Mouse (Mus musculus) cerebellum, adult 11-12 months (tissue): ENCODE data around the gene 4933417A18Rik.
"Not testable (repeated sequence)": the region's sequence is repeated elsewhere in the genome, so short reads cannot be mapped to it uniquely, and the experiment has no call there.

ENCODE experiments used
- DNase-seq: peaks from one replicate; pipeline ENCODE4 v3.0.0; 2022

The 4933417A18Rik gene

DNA sequence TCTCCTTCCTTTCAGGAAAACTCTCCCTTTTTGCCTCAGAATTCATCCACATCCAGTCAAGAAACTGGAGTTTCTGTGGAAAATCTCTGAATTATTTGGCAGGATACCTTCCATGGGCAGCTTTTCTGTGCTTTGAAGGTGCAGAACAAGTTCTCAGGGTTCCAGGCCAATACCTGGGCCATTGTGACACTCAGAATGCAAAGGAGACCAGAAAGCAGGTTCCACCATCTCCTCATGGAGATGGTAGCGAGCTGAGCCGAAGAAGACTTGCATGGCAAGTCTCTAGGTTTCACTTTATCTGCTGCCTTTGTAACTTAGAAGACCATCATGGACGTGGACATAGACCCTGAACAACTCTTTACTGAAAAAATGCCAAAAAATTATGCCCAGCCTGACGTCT lies at the start of gene 4933417A18Rik, which contains the start of gene Fam217a:
4933417A18Rik (plus strand) TSS at position 200 of the 400 bp plus-strand sequence.
Fam217a (minus strand) TSS at position 101 of the 400 bp plus-strand sequence.
- DNase-seq, result no peak

DNA sequence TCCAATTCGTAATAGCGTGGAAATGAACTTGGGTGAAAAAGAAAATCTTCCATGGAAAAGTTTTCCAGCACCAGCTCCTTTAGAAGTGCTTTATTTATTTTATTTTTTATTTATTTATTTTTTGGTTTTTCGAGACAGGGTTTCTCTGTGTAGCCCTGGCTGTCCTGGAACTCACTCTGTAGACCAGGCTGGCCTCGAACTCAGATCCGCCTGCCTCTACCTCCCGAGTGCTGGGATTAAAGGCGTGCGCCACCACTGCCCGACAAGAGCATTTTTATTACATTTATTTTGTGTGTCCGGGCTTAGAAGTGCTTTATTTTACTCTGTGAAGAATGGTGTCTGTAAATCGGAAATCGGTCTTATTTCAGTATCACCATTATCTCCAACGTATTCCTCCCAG lies 49.5 kb upstream of the 4933417A18Rik start:
- peak; percentile 64 for DNase-seq

DNA sequence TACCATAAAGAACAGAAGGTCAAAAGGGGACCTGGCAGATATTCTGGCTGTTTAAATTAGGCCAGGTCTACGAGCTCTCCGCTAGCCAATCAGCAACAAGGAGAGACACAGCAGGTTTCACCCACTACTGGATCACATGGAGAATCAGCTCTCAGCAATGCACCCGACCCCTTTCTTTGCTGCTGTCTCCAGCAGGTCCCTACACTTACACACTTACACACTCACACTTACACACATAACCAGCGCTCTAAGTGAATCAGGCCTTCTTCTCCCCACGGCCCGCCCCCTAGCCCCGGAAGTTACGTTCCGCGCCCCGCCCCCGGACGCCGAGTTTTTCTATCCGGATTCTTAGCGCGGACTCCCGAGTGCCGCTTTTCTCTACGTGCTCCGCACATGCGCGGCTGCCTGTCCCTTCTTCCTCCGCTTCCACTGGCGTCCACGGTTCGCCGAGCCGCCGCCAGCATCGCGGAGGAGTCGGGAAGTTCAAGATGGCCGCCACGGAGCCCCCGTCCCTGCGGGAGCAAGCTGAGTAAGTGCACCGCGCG lies 49.0 kb upstream of the 4933417A18Rik start, which contains the start of gene Prpf4b:
Prpf4b (plus strand) TSS at position 137 of the 545 bp plus-strand sequence.
- peak; percentile 92 for DNase-seq

DNA sequence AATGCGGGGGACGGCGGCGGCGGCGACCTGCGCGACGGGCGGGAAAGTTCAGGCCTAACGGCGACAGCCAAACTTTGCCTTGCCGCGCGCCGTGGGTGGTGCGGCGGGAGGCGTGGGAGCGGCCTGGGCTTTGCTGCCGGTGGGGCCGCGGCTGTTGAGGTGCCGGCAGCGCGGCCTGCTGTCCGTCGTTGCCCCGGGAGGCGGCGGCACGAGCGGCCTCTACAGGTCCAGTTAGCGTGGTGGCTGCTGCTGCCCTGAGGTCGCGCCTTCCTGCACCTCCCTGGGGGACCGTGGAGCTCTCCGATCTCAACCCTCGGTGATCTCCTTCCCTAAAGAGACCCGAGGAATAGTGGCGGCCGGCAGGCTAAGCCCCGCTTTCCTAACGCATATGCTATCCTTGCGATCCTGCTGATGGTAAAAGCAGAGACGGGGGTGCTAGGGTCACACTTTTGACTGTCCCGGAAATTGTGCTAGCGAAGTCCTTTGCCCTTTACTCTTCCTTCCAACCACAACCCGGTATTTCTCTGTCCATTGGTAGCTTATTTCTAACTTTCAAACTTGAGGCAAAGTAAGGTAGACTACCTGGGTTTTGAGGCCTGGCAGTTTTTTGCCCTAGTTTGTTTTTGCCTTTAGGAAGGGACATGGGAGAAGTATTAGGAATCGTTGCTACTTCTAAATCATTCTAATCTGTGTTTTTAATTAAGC lies 48.3 kb upstream of the 4933417A18Rik start:
- DNase-seq, result no peak

DNA sequence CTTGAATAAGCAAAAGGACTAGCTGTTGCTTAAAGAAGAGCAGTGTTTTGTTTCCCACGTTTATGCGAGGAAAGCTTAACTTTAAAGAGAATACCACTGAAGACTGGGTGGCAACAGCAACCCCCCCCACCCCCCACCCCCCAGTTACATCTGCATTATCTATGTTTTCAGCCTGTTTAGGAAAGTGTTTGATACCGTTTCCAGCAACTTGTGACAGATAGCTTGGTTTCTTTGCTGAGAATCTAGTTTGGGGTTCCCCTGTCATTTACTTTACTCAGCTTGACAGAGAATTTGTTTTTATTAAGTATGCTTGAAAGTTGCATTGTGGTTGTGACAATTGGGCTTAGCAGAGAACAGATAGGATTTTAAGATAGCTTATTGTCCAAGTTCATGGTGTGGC lies 47.7 kb upstream of the 4933417A18Rik start:
- DNase-seq, result no peak

DNA sequence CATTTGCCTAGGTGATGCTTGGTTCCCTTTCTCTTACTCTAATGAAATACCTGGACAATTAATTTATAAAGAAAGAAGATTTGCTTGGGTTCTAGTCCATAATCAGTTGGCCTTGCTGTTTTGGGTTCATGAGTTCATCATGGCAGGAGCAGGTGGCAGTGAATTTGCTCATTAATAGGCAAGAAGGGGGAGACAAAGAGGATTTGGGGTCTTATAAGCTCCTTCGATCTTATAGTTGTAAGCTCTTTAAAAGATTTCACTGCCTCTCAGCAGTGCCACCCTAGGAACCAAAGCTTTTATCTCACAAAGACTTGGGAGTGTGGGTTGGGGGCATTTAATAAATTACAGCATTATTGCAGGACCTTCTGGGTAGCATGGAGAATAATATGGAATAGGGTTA lies 31.3 kb upstream of the 4933417A18Rik start:
- no peak for DNase-seq

DNA sequence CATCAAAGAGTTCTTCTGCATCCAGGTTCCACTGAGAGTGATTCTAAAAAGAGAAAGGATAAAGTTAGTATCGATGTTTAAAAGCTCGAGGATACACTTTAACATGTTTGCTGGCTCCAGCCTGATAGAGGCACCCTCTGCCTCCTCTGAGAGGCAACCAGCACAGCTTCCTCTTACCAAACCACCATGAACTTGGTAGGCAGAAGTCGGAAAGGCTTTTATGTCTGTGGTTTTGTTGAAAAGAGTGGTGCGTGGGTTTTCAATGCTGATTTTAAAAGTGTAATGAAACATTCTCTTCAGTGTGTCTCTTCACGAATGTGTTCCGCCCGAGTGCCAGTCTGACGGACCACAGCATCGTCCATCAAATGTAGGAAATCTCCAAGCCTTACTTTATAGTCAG lies 9.6 kb upstream of the 4933417A18Rik start:
- no peak for DNase-seq

DNA sequence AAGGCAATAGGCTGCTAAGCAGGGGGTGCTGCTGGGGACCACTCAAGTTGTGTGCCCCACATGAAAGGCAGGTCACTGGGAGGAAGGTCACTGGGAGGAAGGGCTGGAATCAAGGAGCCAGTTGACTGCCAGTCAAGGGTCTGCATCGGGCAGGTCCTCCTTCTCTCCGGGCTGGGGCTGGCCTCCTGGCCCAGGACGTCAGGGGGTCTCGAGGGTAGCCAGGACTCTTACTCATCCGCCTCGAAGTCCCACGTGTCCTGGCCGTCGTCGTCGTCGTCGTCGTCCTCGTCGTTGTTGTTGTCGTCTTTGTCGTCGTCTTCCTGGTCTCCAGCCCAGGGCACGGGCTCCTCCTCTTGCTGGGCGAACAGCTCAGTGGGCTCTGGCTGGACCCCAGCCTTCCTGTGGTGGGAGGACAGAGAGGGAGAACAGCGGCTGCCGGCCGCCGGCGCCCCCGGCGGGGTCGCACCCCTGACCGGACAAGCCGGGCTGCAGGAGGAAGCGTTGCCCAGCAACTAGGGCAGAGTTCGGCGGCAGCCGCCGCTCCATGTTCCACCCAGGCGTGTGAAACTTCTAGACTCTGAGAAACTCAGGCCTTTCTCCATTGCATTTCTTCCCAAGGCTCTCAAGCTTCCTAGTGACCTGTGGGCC lies 7.6 kb upstream of the 4933417A18Rik start:
- DNase-seq, result no peak

DNA sequence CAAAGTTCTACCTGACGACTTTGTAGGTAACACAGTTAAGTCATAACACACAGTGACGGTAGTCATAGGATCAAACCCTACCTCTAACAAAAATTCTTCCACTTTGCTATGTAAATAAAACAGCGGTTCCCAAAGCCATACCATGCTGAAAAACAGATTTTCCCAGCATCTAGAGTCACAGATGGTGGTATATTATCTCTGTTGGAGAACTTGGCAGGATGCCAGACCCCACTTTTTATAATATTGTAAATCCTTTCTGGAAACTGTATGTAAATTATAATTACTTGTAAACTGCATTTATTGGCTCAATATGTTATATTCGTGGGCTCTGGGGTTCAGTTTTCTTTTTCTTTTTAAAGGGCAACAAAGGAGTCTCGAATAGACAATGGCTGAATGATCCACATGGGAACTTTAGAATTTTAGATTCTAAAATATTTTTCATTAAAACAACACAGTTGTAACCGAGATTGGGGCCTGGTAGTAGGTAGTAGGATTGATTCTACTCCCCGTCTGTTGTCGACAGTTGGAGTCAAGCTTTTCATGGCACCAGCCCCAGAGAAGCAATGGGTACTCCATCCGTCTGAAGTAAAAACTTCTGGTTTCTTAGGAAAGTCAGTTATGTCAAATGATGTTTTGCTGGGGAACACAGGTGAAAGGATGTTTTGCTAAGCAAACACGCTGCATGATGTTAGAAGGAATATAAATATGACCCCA lies 10.9 kb downstream of the 4933417A18Rik start:
- no peak for DNase-seq

DNA sequence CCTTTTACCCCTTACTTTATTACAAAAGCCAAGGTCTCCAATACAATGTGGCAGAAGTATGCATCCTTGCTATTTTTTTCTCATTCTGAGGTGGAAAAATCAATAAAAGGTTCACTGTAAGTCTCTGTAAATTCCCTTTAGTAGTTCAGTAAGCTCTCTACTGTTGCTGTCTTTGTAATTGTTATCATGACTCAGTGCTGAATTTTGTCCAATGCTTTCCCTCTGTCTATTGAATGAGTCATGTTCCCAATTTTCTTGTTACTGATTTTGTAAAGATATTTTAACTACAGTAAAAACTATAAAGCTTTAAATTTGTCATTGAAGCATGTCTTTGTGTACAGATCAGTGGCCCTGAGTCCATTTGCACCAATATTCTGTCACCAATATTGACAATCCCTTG lies 18.2 kb downstream of the 4933417A18Rik start:
- no peak for DNase-seq

DNA sequence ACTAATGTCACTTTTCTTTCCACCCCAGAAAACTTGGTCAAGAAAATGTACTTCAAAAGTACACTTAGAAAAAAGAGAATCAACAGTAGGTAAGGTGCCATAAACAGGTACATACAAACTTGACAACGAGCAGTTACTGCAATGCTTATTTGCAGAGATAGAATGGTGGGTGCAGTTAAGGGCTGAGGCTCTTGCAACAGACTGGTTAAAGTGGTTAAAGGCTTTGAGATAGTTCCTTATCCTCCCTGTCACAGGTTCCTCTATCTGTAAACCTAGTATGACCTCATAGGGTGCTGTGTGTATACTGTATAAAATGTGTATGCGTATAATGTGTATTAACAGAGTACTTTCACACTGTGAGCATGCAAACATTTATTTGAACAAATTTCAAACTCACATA lies 27.2 kb downstream of the 4933417A18Rik start:
- DNase-seq, result not testable (repeated sequence)

DNA sequence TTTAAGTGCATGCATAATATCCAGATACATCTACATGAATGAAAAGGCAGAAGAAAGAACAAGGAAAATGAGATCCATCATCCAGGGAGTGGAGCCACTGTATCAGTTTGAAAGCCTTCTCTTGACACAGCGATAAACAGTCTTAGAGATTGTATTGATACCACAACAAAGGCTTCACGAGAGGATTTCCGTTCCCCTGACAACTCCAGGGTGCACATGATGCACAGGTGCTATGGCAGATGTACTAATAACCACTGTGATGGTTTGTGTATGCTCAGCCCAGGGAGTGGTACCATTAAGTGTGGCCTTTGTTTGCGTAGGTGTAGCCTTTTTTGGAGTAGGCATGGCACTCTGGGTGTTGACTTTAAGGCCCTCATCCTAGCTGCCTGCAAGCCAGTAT lies 32.7 kb downstream of the 4933417A18Rik start:
- no peak for DNase-seq

DNA sequence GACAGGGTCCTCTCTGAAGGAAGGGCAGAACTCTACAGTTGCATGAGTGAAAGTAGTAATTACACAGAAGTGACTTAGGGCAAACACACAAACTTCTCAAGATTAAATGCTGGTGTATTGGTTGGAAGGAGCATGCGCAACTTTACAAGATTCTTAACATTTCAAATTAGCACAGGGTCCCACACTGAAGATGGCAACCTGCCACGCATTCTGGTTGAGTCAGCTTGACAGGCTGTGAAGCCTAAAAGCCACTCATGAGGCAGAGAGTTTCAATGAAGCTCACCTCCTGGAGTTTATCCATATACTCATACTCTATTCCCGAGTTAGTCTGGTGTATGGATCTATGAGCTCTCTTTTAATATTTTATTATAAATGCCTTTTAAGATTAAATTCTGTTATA lies 33.9 kb downstream of the 4933417A18Rik start:
- DNase-seq, result not testable (repeated sequence)

DNA sequence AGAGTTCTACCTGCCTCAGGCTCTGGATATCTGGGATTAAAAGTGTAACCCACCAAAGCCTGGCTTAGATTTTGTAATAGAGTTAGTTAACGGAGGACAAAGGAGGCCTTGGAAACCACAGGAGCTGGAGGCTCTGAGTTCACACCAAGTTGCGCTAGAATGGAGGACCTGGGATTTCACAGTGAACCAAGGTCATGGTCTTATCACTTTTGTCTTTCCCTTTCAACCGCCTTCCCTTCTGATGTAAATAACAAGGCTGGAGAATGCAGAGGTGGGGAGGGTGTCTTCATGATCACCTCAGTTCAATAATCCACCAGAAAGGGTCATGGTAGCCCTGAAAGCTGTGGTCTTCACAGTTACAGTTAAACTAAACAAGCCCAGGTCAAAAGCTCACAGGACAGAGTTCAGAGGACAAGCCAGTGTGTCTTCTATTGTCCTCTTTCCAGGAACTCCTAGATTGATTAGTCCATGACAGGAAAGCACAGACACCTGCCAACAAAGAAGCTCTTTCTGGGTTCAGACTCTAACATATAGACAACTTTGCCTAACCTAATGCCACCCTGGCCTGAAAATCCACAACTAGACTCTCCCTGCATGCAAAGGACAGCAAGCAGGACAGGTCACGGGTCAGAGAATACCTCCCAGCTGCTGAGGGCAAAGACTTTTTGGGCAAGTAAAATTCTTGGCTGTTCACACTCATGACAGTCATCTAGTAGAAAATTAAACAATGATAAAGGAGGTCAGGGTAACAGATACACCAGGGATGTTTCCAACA lies 37.0 kb downstream of the 4933417A18Rik start:
- DNase-seq, result no peak

DNA sequence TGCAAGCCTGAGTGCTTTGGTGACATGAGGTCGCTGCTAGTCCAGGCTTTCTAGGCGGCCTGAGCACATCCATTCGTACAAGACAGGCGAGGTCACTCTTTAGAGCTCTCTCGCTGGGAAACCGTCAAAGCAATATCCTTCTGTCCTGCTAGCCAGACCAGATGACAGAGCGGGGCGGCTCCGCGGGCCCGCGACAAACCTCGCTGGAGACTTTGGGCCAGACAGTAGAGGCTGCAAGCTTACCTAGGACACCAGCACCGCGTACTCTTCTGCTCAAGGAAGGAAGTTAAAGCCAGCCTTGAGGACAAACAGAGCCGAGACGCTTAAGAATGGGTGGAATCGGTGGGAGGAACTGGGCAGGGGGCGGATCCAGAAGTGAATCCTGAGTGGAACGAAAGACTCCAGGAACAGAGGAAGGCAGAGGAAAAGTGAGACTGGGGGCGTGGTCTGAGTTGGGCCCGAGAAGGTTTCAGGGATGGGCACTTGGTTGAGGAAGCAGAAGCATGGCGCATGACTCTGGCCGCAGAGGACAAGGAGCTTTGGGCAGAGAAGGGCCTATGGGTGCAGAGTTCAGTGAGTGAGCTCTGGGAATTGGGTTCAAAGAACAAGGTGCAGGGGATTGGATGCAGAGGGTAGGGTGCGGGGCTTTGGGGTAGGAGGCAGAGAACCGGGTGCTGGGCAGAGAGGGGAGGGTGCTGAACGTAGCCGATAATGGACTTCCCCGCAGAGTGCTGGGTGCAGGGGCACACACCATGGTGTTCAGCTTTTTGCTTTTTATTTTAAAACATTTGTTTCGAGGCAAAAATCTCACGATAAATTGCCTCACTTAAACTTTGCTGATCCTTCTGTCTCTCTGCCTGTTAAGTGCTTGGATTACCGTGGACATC lies 39.5 kb downstream of the 4933417A18Rik start, which contains the start of gene Eci3:
Eci3 (minus strand) TSS at position 300 of the 887 bp plus-strand sequence.
- no peak for DNase-seq

DNA sequence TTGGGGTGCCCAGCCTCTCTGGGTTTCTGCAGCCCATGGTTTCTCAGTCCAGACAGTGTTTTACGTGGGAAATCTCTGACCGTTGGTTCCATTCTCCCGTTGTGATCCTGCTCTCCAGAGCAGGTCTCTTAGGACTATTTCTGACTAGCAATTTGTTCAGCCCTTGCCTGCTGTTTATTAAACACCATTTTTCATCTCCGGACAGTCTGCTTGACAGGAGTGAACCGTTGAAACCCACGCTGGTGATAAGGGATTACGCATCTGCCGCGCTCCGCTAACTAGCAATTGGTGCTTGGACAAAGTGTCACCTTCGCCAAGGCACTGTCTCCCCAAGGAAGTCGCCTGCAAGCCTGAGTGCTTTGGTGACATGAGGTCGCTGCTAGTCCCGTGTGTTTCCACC lies 40.2 kb downstream of the 4933417A18Rik start:
- no peak for DNase-seq

DNA sequence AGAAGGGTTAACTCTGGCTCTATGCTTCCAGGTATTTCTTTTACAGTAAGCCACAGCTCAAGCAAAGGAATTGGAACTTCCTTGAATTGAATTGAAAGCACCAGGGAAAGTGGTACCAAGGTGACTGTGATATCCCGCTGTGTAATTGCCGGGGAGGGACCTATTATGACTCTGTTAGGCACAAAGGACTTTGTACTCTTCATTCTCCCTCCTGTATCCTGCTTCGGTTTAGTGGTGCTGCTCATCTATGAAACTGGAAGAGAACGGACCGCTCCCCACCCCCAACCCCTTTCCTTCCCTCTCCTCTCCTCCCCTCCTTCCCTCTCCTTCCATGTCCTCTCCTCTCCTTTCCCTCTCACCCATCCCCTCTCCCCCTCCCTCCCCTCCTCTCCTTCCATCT lies 40.7 kb downstream of the 4933417A18Rik start:
- DNase-seq, result no peak

DNA sequence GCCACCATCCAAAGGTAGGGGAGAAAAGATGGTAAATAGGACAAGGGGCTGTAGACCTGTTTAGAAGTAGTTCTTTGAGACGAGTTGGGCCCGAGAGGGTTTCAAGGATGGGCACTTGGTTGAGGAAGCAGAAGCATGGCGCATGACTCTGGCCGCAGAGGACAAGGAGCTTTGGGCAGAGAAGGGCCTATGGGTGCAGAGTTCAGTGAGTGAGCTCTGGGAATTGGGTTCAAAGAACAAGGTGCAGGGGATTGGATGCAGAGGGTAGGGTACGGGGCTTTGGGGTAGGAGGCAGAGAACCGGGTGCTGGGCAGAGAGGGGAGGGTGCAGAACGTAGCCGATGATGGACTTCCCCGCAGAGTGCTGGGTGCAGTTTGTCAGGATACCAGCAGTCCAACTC lies 41.4 kb downstream of the 4933417A18Rik start:
- DNase-seq, result not testable (repeated sequence)

DNA sequence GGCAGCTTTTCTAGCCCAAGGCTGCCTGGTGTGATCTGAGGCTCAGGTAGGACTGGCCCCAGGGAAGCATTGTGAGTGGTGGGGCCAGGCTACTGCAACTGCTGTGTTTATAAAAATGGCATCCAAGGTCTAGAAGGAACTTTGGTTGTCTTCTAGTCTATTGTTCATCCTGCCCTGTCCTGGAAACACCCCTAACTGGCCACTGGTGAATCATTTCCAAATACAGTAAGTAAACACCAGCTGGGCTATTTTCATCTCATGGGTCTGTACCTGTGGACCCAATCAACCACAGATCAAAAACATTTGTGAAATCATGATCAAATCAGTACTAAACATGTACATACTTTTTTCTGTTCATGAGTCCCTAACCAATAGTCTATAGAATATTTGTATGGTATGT lies 48.2 kb downstream of the 4933417A18Rik start:
- DNase-seq, result not testable (repeated sequence)

DNA sequence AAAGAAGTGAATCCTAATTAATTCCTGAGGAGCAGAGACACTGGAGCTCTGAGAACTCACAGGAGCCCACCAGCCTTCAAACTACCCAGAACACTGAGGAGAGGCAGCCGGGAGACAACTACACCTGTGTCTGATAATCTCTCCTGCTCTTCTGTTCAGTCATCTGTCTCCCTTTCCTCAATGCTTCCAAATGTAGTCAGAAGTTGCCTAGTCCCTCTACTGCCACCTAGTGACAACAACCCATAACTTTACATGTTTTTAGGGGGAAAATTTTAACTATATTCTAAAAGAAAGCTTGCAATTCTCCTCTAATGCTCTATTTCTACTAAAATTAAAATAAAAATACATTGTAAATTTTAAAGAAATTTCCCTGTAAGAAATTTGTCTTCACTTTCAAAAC lies 48.9 kb downstream of the 4933417A18Rik start:
- DNase-seq, result no peak

DNA sequence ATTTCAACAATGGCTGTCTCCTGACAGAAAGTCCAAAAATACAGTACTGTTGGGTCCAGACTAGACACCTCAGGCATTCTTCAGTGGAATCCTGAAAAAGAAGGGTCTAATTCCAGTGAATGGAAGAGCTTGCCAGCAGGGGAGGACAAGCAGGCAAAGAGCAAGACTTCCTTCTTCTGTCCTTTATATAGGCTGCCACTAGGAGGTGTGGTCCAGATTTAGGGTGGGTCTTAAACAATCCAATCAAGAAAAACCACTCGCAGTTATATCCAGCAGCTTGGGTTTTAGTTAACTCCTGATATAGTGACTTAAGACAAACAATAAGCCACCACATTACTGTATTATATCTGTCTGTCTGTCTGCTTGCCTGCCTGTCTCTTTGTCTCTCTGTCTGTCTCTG lies 49.6 kb downstream of the 4933417A18Rik start:
- no peak for DNase-seq
